Mouse (Mus musculus) ES-CJ7 (cell line): ENCODE results near the gene Magel2.
A peak's percentile ranks its signal among the peaks of the same experiment; 100 is the strongest.

Experiments used
- DNase-seq: peaks from one replicate; pipeline ENCODE4 v3.0.0; 2011; ENCODE audit warnings: low read depth, low spot score

The Magel2 gene

DNA sequence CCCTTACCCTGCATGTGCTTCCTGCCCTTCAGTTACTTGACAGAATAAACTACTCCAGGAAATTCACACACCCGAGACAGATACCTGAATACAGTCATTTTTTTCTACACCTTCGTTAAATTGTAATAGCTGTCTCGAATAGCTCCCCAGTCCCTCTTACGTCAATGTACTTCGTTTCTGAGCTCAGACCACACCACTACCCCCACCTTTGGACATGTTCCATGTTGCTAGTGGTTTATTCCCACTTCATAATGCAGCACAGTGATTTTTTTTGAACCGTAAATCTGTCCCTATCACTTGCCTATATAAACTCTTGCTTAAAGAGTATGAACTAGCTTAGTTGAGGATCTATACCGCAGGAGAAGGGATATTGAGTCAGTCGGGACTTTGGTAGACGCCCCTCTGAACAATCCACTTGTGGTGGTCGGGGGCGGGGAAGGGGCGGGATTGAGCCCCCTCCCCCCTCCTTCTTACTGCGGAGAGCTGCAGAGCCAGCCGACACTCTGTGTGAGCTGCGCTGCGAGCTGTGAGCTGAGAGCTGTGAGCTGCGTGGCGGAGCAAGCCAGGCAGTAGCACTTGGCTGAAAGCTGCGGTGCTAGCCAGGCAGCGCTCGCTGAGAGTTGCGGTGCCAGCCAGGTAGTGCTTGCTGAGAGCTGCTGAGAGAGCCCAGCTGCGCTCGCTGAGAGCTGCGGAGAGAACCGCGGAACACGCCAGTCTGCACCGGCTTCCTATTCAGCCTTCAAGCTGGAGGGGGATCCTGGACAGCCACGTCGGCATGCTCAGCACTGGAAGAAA lies at the start of gene Magel2:
Gene Magel2 (plus strand): TSS at position 501 of the 795 bp plus-strand sequence.
- peak; percentile 78 for DNase-seq

GRCm38 (mm10) chr7:62345411-62345810 lies 31.4 kb upstream of the Magel2 start:
- DNase-seq: no peak

GRCm38 (mm10) chr7:62346269-62346668 lies 30.5 kb upstream of the Magel2 start, which contains the start of gene Ndn:
Ndn (plus strand) TSS chr7:62346569.
- DNase-seq: no peak

DNA sequence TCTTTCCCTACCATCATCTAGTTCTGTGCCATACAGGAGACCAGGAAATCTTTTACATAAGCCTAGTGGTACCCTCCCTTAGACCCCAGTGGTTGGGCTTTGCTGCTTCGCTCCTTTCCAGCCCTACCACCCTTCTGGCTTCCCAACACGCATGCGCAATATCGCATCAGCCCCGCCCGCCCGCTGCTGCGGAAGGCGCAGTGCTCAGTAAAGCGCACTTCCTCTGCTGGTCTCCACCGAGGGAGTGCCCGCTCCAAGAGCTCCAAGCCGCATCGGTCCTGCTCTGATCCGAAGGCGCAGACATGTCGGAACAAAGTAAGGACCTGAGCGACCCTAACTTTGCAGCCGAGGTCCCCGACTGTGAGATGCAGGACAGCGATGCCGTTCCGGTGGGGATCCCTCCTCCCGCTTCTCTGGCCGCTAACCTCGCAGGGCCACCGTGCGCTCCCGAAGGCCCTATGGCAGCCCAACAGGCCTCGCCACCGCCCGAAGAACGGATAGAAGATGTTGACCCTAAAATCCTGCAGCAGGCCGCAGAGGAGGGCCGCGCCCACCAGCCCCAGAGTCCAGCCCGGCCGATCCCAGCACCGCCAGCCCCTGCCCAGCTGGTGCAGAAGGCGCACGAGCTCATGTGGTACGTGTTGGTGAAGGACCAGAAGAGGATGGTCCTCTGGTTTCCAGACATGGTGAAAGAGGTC lies 28.6 kb upstream of the Magel2 start:
- peak; percentile 92 for DNase-seq

- peak; percentile 24 for DNase-seq
Measured at GRCm38 (mm10) chr7:62348804-62349190, 28.0 kb upstream of the Magel2 start.

DNA sequence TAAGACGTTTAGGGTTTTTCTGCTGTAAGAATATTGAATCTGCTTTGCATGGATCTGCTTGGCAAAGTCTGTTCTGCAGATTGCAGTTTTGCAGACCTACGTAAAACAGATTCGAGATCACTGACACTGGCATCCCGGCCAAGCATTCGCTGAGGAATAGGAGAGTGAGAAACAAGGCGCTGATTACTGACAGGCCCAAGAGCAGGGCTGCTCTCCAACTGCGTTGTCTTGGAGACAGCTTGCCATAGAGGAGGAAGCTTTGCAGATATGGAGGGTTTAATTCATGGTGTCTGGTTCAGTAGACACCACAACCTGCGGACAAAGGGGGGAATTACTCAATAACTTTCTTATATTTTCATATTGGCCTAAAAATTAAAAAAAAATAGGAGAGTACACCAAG lies 25.5 kb upstream of the Magel2 start:
- DNase-seq: no peak

GRCm38 (mm10) chr7:62365039-62365636 lies 11.7 kb upstream of the Magel2 start:
- no peak for DNase-seq

DNA sequence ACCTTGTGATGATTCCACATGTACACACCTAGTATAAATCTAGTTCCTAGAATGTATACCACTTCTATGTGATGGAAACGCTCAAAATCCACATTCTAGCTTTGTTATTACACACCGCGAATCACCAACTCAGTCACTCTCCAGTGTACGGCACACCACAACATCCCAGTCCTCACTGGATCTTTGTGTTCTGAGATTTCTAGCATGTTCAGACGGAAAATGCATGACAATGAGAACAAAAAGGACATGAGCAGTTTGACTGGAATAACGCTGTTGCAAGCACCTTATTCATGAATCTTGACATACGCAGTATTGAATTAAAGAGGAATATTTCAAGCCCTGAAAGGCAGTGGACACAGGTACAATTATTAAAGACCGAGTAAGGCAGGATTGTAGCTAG lies 10.1 kb upstream of the Magel2 start:
- DNase-seq: no peak

DNA sequence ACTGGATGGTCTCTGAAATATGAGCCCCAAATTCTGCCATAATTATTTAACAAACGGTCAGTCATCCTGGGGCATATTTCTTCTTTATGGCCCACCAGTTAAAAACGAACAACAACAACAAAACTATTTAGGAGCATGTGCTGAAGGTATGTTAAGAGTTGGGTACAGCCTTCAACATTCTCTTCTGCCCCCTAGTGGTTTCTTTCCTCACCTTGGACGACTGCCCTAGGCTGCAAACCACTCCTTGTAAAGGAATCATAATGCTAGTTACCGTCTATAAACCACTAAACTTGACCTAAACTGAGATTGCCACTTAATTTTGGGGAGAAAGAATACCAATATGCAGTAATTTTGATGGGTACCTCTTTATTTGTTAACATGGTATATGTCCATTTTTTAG lies 1.2 kb upstream of the Magel2 start:
- DNase-seq: peak; percentile 57

GRCm38 (mm10) chr7:62377313-62377712 lies 503 bp downstream of the Magel2 start:
- DNase-seq: no peak

DNA sequence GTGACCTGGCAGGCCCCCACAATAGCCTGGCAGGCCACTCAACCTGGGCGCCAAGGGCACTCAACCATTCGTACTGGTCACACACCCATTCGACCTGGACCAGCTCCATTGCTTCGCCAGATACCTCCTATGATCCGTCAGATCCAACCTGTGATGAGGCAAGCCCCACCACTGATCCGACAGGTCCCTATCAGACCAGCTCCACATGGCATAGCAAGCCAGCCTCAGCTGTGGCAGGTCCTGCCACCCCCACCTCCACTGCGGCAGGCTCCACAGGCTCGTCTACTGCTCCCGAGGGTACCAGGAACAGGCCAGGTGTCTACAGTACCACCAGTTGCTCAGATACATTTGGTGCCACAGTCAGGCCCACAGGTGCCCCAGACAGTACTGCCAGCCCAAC lies 1.7 kb downstream of the Magel2 start:
- no peak for DNase-seq

GRCm38 (mm10) chr7:62382391-62382790 lies 5.6 kb downstream of the Magel2 start:
- peak; percentile 66 for DNase-seq

DNA sequence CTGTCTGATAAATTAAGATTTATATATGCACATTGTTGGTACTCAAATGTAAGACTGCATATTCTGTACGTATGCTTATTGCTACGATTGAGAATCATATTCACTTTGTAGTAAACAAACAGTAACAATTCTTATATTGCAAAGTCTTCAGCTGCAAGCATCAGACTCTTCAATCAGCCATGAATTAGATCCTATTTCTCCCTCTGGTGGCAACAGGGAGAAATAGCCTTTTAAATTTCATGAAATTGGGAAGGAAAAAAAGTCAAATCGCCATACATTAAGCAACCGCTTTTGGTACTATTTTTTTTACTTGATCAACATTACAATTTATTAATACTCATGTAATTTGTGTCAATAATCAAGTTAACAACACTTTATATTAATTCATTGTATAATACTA lies 11.5 kb downstream of the Magel2 start:
- DNase-seq: no peak

GRCm38 (mm10) chr7:62392202-62392601 lies 15.4 kb downstream of the Magel2 start:
- DNase-seq: no peak

GRCm38 (mm10) chr7:62406573-62407050 lies 29.8 kb downstream of the Magel2 start:
- peak; percentile 64 for DNase-seq

GRCm38 (mm10) chr7:62407803-62408202 lies 31.0 kb downstream of the Magel2 start:
- no peak for DNase-seq

DNA sequence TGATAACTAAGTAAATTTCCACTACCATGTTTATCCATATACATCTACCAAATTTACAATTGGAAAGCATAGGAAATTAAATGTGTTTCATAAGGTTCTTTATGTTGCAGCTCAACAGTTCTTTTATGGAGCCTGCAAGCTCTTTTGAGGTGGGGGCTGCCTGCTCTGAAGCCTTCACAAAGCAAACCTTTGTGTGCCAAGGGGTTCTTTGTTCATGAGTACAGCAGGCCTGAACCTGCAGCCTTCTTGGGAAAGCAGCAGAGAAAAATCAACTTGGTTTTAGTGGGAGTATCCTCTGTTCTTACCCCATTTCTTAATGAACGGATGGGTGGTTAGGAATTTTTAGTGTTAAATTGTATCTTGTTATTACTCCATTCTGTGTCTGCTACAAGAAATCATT lies 38.4 kb downstream of the Magel2 start:
- DNase-seq: no peak

- no peak for DNase-seq
Measured at GRCm38 (mm10) chr7:62416173-62416572, 39.4 kb downstream of the Magel2 start.

DNA sequence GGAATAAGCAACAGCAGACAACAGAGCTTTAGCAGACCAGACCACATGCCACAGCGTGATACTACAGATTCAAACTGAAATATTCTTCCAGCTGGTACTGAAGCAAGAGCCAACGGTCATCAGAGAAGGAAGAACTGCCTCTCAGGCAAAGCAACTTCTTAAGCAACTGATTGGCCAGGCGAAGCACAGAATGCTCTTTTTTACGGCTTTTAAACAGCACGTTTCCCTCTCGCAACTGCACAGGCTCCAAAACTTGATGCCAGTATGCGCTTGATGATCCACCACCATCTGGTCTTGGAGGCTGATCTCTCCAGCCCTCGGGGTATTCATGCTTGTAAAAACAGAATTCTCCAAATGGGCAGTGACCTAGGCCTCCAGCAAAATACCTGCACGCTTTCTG lies 41.5 kb downstream of the Magel2 start:
- no peak for DNase-seq

GRCm38 (mm10) chr7:62419105-62419492 lies 42.3 kb downstream of the Magel2 start:
- DNase-seq: no peak

DNA sequence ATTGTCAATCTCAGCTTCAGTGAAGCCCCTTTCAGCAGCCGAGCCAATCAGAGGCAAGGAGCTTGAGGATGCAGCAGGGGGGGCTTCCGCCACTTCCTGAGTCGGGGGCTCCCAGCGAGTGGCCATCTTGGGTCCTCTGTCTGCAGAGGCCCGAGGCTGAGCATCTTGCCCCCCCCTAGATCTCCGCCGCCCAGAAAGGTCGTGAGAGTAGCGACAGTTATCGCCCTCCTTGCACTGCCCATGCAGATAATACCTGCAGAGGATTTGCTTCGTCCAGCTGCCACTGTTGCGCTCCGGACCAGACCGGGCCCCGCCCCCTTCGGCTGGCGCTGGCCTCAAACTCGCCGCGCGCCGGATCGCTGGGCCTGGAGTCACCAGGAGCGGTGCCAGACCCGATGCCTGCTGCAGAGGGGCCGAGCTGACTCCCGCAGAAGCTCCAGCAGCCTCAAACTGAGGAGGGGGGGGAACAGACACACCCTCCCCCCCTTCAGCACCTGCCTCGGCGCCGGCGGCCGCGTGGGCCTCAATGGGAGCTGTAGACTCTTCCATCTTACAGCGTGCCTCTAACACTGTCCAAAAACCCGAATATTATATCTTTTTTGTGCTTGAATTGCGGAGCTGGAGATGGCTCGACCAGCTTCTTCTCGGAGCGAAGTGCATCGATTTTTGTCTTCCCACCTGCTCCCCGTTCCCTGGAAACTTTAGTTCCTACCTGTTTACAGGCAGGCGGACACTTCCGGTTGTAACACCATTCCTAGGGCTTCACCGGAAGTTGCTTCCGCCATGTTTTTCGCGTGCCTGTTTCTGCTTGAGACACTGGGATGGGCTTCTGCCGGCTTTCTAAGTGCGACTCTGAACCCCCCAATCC lies 42.9 kb downstream of the Magel2 start, which contains the start of gene Mkrn3:
Gene Mkrn3 (minus strand): TSS at position 647 of the 868 bp plus-strand sequence.
- DNase-seq: peak; percentile 96
